Mouse (Mus musculus) hindbrain, embryonic 16.5 days (tissue): ENCODE results near the gene Mtmr3. TPM values are rescaled to one million over a fixed set of nuclear protein-coding genes. Genes with fewer than 3 reads are reported as not detected.

Source experiments
- polyA plus RNA-seq: library from polyadenylated mRNA; unstranded; fragments of >200 nt; fragmentation: Nextera tagmentation; extraction: Ambion mirVana; gene quantifications from 2 replicates; pipeline ENCODE4 v1.2.1, GENCODE M21; 2015

Gene Mtmr3
- polyA plus RNA-seq, 1 experiment from 2014 or later: 28.7 TPM

Other genes with a start within 250 kb of the Mtmr3 start
- 0.48 TPM in 1 of 2 replicates, not detected in the other for gene Hormad2, start 153.8 kb downstream of the Mtmr3 start, polyA plus RNA-seq
- gene Gm11032, start 25.2 kb upstream of the Mtmr3 start, polyA plus RNA-seq: not detected in 2 replicates
- gene Ascc2, start 42.9 kb upstream of the Mtmr3 start, polyA plus RNA-seq: 18.4 and 20.6 TPM in 2 replicates
- 662 and 774 TPM in 2 replicates for gene Uqcr10, start 109.5 kb upstream of the Mtmr3 start, polyA plus RNA-seq
- gene Zmat5, start 109.8 kb upstream of the Mtmr3 start, polyA plus RNA-seq: 63.5 and 64.1 TPM in 2 replicates
- gene Cabp7, start 151.9 kb upstream of the Mtmr3 start, polyA plus RNA-seq: 1.5 and 2.0 TPM in 2 replicates